Mouse (Mus musculus) kidney, adult 10 weeks (tissue): Measurements from ENCODE around the gene H2al1i. TPM values are rescaled to one million over a fixed set of nuclear protein-coding genes. Genes with fewer than 3 reads are reported as not detected.

Experiments
- polyA plus RNA-seq: library from polyadenylated mRNA; stranded (reverse); fragments of 350-450 nt; fragmentation: Illumina TruSeq; extraction: RNeasy Lipid Tissue Mini Kit (QIAGEN cat#74804); gene quantifications from one replicate; pipeline ENCODE4 v1.2.3, GENCODE M21; 2014; ENCODE audit warnings: low read depth, low replicate concordance

The H2al1i gene
- not detected for polyA plus RNA-seq

DNA sequence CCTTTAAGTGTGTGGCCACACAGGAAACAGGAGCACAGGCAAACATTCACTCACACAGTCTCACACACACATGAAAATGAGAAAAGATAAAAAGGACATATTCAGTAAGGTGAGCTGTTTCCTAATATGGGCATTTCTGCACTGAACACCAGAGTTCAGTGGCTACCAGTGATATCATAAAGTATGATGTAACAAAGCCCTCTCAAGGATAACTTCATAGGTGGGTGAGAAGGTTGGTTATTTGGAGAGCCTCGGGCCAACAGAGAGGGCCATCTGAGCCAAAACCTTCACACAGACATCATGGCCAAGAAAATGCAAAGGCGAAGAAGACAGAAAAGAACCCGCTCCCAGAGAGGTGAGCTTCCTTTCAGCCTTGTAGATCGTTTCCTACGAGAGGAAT is at the start of gene H2al1i:
H2al1i (plus strand) TSS at position 301 of the 400 bp plus-strand sequence.

GRCm38 (mm10) chrX:11298957-11299356 is 25.5 kb upstream of the H2al1i start, which contains the start of gene H2al1a:
Gene H2al1a (plus strand): TSS chrX:11299257.

GRCm38 (mm10) chrX:11302132-11302531 is 22.3 kb upstream of the H2al1i start, which contains the start of gene H2al1b:
Gene H2al1b (plus strand): TSS chrX:11302432.

DNA sequence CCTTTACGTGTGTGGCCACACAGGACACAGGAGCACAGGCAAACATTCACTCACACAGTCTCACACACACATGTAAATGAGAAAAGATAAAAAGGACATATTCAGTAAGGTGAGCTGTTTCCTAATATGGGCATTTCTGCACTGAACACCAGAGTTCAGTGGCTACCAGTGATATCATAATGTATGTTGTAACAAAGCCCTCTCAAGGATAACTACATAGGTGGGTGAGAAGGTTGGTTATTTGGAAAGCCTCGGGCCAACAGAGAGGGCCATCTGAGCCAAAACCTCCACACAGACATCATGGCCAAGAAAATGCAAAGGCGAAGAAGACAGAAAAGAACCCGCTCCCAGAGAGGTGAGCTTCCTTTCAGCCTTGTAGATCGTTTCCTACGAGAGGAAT is 19.1 kb upstream of the H2al1i start, which contains the start of gene H2al1c:
H2al1c (plus strand) TSS at position 301 of the 400 bp plus-strand sequence.

DNA sequence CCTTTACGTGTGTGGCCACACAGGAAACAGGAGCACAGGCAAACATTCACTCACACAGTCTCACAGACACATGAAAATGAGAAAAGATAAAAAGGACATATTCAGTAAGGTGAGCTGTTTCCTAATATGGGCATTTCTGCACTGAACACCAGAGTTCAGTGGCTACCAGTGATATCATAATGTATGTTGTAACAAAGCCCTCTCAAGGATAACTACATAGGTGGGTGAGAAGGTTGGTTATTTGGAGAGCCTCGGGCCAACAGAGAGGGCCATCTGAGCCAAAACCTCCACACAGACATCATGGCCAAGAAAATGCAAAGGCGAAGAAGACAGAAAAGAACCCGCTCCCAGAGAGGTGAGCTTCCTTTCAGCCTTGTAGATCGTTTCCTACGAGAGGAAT is 15.9 kb upstream of the H2al1i start, which contains the start of gene H2al1d:
H2al1d (plus strand) TSS at position 301 of the 400 bp plus-strand sequence.

DNA sequence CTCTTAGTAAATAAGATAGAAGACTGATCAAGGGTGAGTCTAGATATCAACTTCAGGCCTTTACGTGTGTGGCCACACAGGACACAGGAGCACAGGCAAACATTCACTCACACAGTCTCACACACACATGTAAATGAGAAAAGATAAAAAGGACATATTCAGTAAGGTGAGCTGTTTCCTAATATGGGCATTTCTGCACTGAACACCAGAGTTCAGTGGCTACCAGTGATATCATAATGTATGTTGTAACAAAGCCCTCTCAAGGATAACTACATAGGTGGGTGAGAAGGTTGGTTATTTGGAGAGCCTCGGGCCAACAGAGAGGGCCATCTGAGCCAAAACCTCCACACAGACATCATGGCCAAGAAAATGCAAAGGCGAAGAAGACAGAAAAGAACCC is 12.8 kb upstream of the H2al1i start, which contains the start of gene H2al1e:
H2al1e (plus strand) TSS at position 301 of the 400 bp plus-strand sequence.

DNA sequence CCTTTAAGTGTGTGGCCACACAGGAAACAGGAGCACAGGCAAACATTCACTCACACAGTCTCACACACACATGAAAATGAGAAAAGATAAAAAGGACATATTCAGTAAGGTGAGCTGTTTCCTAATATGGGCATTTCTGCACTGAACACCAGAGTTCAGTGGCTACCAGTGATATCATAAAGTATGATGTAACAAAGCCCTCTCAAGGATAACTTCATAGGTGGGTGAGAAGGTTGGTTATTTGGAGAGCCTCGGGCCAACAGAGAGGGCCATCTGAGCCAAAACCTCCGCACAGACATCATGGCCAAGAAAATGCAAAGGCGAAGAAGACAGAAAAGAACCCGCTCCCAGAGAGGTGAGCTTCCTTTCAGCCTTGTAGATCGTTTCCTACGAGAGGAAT is 9.6 kb upstream of the H2al1i start, which contains the start of gene H2al1f:
H2al1f (plus strand) TSS at position 301 of the 400 bp plus-strand sequence.

DNA sequence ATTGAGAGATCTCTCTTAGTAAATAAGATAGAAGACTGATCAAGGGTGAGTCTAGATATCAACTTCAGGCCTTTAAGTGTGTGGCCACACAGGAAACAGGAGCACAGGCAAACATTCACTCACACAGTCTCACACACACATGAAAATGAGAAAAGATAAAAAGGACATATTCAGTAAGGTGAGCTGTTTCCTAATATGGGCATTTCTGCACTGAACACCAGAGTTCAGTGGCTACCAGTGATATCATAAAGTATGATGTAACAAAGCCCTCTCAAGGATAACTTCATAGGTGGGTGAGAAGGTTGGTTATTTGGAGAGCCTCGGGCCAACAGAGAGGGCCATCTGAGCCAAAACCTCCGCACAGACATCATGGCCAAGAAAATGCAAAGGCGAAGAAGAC is 6.5 kb upstream of the H2al1i start, which contains the start of gene H2al1g:
H2al1g (plus strand) TSS at position 301 of the 400 bp plus-strand sequence.

GRCm38 (mm10) chrX:11321192-11321591 is 3.3 kb upstream of the H2al1i start, which contains the start of gene H2al1h:
Gene H2al1h (plus strand): TSS chrX:11321492.

DNA sequence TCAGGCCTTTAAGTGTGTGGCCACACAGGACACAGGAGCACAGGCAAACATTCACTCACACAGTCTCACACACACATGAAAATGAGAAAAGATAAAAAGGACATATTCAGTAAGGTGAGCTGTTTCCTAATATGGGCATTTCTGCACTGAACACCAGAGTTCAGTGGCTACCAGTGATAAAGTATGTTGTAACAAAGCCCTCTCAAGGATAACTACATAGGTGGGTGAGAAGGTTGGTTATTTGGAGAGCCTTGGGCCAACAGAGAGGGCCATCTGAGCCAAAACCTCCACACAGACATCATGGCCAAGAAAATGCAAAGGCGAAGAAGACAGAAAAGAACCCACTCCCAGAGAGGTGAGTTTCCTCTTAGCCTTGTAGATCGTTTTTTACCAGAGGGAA is 3.1 kb downstream of the H2al1i start, which contains the start of gene H2al1j:
H2al1j (plus strand) TSS at position 301 of the 400 bp plus-strand sequence.

Other genes starting within 250 kb of the H2al1i start
- not detected for gene H2al1a, start 25.4 kb upstream of the H2al1i start, polyA plus RNA-seq
- not detected for gene H2al1b, start 22.2 kb upstream of the H2al1i start, polyA plus RNA-seq
- not detected for gene H2al1c, start 19.0 kb upstream of the H2al1i start, polyA plus RNA-seq
- gene H2al1d, start 15.8 kb upstream of the H2al1i start, polyA plus RNA-seq, result not detected
- not detected for gene H2al1e, start 12.7 kb upstream of the H2al1i start, polyA plus RNA-seq
- not detected for gene H2al1f, start 9.5 kb upstream of the H2al1i start, polyA plus RNA-seq
- gene H2al1g, start 6.4 kb upstream of the H2al1i start, polyA plus RNA-seq, result not detected
- not detected for gene H2al1h, start 3.2 kb upstream of the H2al1i start, polyA plus RNA-seq
- not detected for gene H2al1j, start 3.2 kb downstream of the H2al1i start, polyA plus RNA-seq